Mouse (Mus musculus) liver, embryonic 14.5 days (tissue): ENCODE results near the gene Alox12e. TPM values are rescaled to one million over a fixed set of nuclear protein-coding genes. Genes with fewer than 3 reads are reported as not detected.

Experiments used
- ATAC-seq: fragments of 200-750 bp; cut with Nextera tagmentation; 2 replicates; pipeline ENCODE4 v1.8.0; 2017; ENCODE audit warnings: moderate number of reproducible peaks, mild to moderate bottlenecking, moderate library complexity; ENCODE audit not compliant: insufficient read depth
- DNase-seq, 3 experiments: peaks; one replicate each; pipeline ENCODE4 v3.0.0-alpha.2; 2012 to 2013; ENCODE audit warnings: low read depth in 3 of 3, low spot score in 3 of 3
- H3K27ac ChIP-seq: fragments of 300-500 bp; sonication (generic); 2 replicates; pipeline ENCODE4 v1.5.1; 2014; ENCODE audit warnings: moderate library complexity, mild to moderate bottlenecking, control low read depth, inconsistent platforms
- H3K27me3 ChIP-seq: fragments of 300-500 bp; sonication (generic); 2 replicates; pipeline ENCODE4 v1.6.1; 2014; ENCODE audit warnings: mild to moderate bottlenecking, low read length, moderate library complexity; ENCODE audit not compliant: control insufficient read depth, insufficient read depth
- H3K36me3 ChIP-seq: fragments of 300-500 bp; sonication (generic); replicated peaks from 2 replicates; pipeline ENCODE4 v1.6.1; 2014; ENCODE audit warnings: low read depth; ENCODE audit not compliant: control insufficient read depth, insufficient read depth
- H3K4me1 ChIP-seq, 2 experiments: fragments of 200-500 bp in 1 of 2; fragments of 300-500 bp in 1 of 2; sonication (generic) in 1 of 2; replicated peaks; 2 replicates each; pipeline ENCODE4 v1.6.1; 2012 to 2014; ENCODE audit warnings: antibody characterized with exemption in 1 of 2, inconsistent platforms in 1 of 2, low read length in 1 of 2; ENCODE audit not compliant: control insufficient read depth in 2 of 2, insufficient read depth in 2 of 2
- H3K4me2 ChIP-seq: fragments of 300-500 bp; sonication (generic); 2 replicates; pipeline ENCODE4 v1.6.1; 2014; ENCODE audit warnings: low read depth, mild to moderate bottlenecking, control low read depth, moderate library complexity
- H3K4me3 ChIP-seq, 2 experiments: fragments of 200-500 bp in 1 of 2; fragments of 300-500 bp in 1 of 2; sonication (generic) in 1 of 2; 2 replicates each; pipeline ENCODE4 v1.5.1; 2012 to 2014; ENCODE audit warnings: low read depth in 2 of 2, low read length in 2 of 2, mild to moderate bottlenecking in 2 of 2, control low read depth in 1 of 2, inconsistent platforms in 1 of 2, moderate library complexity in 1 of 2; ENCODE audit not compliant: insufficient read depth in 1 of 2
- H3K9ac ChIP-seq: fragments of 300-500 bp; sonication (generic); replicated peaks from 2 replicates; pipeline ENCODE4 v1.6.1; 2014; ENCODE audit warnings: mild to moderate bottlenecking, control low read depth, moderate library complexity
- H3K9me3 ChIP-seq: fragments of 300-500 bp; sonication (generic); 2 replicates; pipeline ENCODE4 v1.6.1; 2016; ENCODE audit warnings: low read length, mixed read lengths; ENCODE audit not compliant: control insufficient read depth
- CTCF ChIP-seq: IDR thresholded peaks from 2 replicates; pipeline ENCODE4 v1.5.1; 2016; ENCODE audit warnings: antibody characterized with exemption, low read depth, control low read depth
- EP300 ChIP-seq: IDR thresholded peaks from 2 replicates; pipeline ENCODE4 v1.6.1; 2016; ENCODE audit warnings: antibody characterized with exemption, low read depth
- WGBS: fragments of 180-500 bp; shearing (Covaris S2); extraction: QIAGEN DNeasy Blood & Tissue Kit; methylation state at CpG from one replicate; pipeline ENCODE4 v1.1.7; 2014; ENCODE audit not compliant: insufficient replicate concordance; 5-methylcytosine and 5-hydroxymethylcytosine counted together
- polyA plus RNA-seq, 2 experiments: library from polyadenylated mRNA; depleted of rRNA in 1 of 2; stranded (reverse) in 1 of 2; unstranded in 1 of 2; fragments of >200 nt; fragmentation: Nextera tagmentation in 1 of 2; extraction: Ambion mirVana in 1 of 2; gene quantifications; 2 replicates each; pipeline versions ENCODE4 v1.2.1 to v1.2.3; 2012 to 2014

Alox12e gene
- polyA plus RNA-seq, 2 experiments: 0.06 to 0.10 TPM

DNA sequence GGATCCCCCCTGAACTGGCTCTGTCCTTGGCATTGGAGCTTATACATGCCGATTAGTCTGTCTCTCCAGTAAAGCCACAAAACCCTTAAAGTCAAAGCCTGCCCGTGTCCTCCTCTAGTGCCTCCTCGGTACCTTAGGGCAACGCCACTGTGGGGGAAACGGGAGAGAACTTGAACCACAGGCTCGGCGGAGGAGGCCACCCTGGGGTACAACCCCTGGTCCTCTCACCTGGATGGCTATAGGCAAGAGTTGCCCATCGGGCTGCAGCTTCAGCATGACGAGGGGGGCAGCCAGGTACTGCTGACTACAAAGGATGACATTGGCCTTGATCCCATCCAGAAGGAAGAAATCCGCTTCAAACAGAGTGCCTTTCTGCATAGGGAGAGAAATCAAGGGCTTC, 25.4 kb upstream of the Alox12e start:
- peaks cover 17% of the 10 kb centered on the region for H3K27me3 ChIP-seq
- no peak for TF ChIP-seq EP300
- TF ChIP-seq CTCF: no peak
- no peak overlapping the region for H3K4me3 ChIP-seq
- H3K4me2 ChIP-seq: no peak overlapping the region
- no peak overlapping the region for H3K27ac ChIP-seq
- H3K36me3 ChIP-seq: no peaks in the 10 kb centered on the region
- 67% methylated on average over 10 of the region's 10 CpGs for WGBS
- DNase-seq (no peak), ATAC-seq (no peak)
- no peaks in the 10 kb centered on the region for H3K4me1 ChIP-seq
- H3K9me3 ChIP-seq: no peaks in the 10 kb centered on the region
- H3K9ac ChIP-seq: no peak overlapping the region

DNA sequence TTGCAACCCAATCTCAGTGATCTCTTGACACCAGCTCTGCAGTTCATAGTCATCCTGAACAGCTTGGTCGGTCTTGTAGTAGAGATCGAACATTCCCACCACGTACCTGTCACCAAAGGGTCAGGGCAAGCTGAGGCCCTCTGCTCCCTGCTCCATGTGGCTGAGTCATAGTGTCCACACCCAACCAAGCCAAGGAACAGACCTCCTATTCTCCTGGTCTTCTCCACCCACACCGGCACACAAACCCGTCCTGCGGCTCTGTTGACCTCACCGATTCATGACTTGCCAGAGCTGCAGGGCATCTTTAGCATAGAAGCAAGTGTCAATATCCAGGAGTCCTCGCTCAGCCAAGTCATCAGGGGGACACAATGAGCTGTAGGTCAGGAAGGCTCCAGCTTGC, 23.1 kb upstream of the Alox12e start:
- 76% methylated on average over 8 of the region's 8 CpGs for WGBS
- Histone ChIP-seq H3K4me3 (no peak overlapping the region), H3K4me2 (no peak overlapping the region), H3K9ac (no peak overlapping the region), H3K27me3 (peaks cover 1% of the 10 kb centered on the region; the same call in 1 of the 2 replicates), H3K9me3 (no peaks in the 10 kb centered on the region), H3K4me1 (no peaks in the 10 kb centered on the region), H3K36me3 (no peaks in the 10 kb centered on the region), H3K27ac (no peak overlapping the region)
- no peak for DNase-seq
- no peak for ATAC-seq
- TF ChIP-seq EP300: no peak
- no peak for TF ChIP-seq CTCF

DNA sequence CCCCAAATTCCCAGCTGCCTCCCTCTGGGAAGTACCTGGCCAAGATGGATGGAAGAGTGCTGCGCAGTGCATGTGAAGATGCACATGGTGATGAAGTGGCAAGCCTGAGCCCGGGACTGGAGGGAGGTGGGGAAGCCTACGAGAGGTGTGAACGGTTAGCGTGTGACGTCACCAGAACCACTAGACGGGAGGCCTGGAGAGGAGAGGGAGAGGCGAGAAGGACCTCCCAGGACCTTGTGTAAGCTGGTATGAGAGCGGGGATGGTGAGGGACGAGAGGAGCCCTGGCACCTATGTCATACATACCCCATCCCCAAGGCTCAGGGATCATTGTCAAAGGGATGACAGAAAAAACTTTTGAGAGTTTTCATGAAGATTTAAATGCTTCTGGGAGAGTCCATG, 22.6 kb upstream of the Alox12e start:
- H3K9me3 ChIP-seq: no peaks in the 10 kb centered on the region
- no peak for TF ChIP-seq CTCF
- TF ChIP-seq EP300: no peak
- H3K4me3 ChIP-seq: no peak overlapping the region
- no peak overlapping the region for H3K27ac ChIP-seq
- ATAC-seq: no peak
- H3K4me1 ChIP-seq: no peaks in the 10 kb centered on the region
- H3K27me3 ChIP-seq: no peaks in the 10 kb centered on the region; the same call in 1 of the 2 replicates
- no peak overlapping the region for H3K9ac ChIP-seq
- no peak overlapping the region for H3K4me2 ChIP-seq
- 54% methylated on average over 10 of the region's 10 CpGs for WGBS
- DNase-seq: no peak
- H3K36me3 ChIP-seq: no peaks in the 10 kb centered on the region

DNA sequence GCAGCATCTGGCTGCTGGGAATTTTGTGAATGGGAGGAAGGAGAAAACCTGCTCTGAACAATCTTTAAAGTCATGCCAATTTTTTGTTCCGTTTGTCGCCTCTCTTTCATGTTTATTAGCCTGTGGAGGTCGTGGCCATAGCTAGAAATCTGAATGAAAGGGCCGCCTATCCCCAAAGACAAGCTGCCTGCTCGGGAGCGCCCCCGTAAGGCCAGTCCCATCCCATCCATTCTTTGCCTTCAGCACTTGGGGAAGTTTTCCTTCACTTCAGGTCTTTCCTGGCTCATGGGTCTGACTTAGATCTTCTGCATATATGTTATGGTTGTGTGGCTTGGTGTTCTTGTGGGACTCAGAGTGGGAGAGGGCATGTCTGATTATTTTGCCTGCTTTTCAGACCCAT, 17.1 kb upstream of the Alox12e start:
- Histone ChIP-seq H3K4me1 (no peaks in the 10 kb centered on the region), H3K4me2 (no peak overlapping the region)

DNA sequence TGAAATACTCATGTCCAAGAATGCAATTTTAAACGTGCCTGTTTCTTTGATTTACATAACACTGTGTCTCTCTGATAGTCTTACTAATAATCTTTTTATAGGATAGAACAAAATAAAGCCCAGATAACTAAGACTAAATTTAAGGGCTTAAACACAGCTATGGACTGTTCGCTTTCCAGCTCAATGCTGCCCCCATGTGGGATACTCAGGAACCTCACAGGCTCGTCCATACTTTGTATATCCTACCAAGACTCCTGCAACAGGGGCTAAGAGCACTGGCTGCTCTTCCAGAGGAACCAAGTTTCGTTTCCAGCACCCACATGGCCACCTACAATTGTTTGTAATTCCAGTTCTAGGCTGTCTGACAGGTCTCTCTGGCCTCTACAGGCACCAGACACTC, 12.0 kb upstream of the Alox12e start:
- 25% methylated on average over 4 of the region's 4 CpGs for WGBS
- no peak for ATAC-seq
- Histone ChIP-seq H3K36me3 (no peaks in the 10 kb centered on the region), H3K9ac (no peak overlapping the region), H3K27ac (no peak overlapping the region), H3K4me2 (no peak overlapping the region), H3K4me3 (no peak overlapping the region), H3K9me3 (no peaks in the 10 kb centered on the region), H3K27me3 (no peaks in the 10 kb centered on the region), H3K4me1 (no peaks in the 10 kb centered on the region)
- peak; percentile 9 to 27 (median 14) for DNase-seq
- peak; percentile 75 for TF ChIP-seq CTCF
- no peak for TF ChIP-seq EP300

More for the DNA sequence above, 17.1 kb upstream of the Alox12e start:
- WGBS: 28% methylated on average over 7 of the region's 7 CpGs
- H3K27me3 ChIP-seq: no peaks in the 10 kb centered on the region
- ATAC-seq (no peak), DNase-seq (no peak)
- no peaks in the 10 kb centered on the region for H3K36me3 ChIP-seq
- H3K9me3 ChIP-seq: no peaks in the 10 kb centered on the region
- H3K27ac ChIP-seq: no peak overlapping the region
- no peak overlapping the region for H3K4me3 ChIP-seq
- no peak overlapping the region for H3K9ac ChIP-seq
- TF ChIP-seq EP300: no peak
- 0 out of 2 replicates have a peak, but pooled peaks have one; percentile 17 for TF ChIP-seq CTCF
